Mouse (Mus musculus) heart, embryonic 11.5 days (tissue): ENCODE results near the gene Bcl2l10. TPM values are rescaled to one million over a fixed set of nuclear protein-coding genes. Genes with fewer than 3 reads are reported as not detected.

Experiments
- ATAC-seq: fragments of 200-750 bp; cut with Nextera tagmentation; replicated peaks from 2 replicates; pipeline ENCODE4 v1.8.0; 2017; ENCODE audit warnings: moderate library complexity; ENCODE audit not compliant: insufficient number of reproducible peaks, low FRiP score, low TSS enrichment
- H3K27ac ChIP-seq: fragments of 300-500 bp; sonication (generic); 2 replicates; pipeline ENCODE4 v1.5.1; 2014; ENCODE audit warnings: mild to moderate bottlenecking, low read depth, low read length
- H3K27me3 ChIP-seq: fragments of 300-500 bp; sonication (generic); 2 replicates; pipeline ENCODE4 v1.6.1; 2014; ENCODE audit warnings: mild to moderate bottlenecking, low read length, mixed read lengths; ENCODE audit not compliant: control insufficient read depth, insufficient read depth
- H3K36me3 ChIP-seq: fragments of 300-500 bp; sonication (generic); 2 replicates; pipeline ENCODE4 v1.6.1; 2014; ENCODE audit warnings: mild to moderate bottlenecking, low read length, moderate library complexity, mixed read lengths; ENCODE audit not compliant: control insufficient read depth, insufficient read depth
- H3K4me1 ChIP-seq: fragments of 300-500 bp; sonication (generic); 2 replicates; pipeline ENCODE4 v1.6.1; 2014; ENCODE audit warnings: low read length; ENCODE audit not compliant: control insufficient read depth, insufficient read depth
- H3K4me2 ChIP-seq: fragments of 300-500 bp; sonication (generic); 2 replicates; pipeline ENCODE4 v1.6.1; 2014; ENCODE audit warnings: mild to moderate bottlenecking, moderate library complexity
- H3K4me3 ChIP-seq: fragments of 300-500 bp; sonication (generic); 2 replicates; pipeline ENCODE4 v1.5.1; 2014; ENCODE audit warnings: low read depth, low read length
- H3K9ac ChIP-seq: fragments of 300-500 bp; sonication (generic); 2 replicates; pipeline ENCODE4 v1.6.1; 2014; ENCODE audit warnings: mild to moderate bottlenecking, low read depth, low read length, moderate library complexity
- H3K9me3 ChIP-seq: fragments of 300-500 bp; sonication (generic); replicated peaks from 2 replicates; pipeline ENCODE4 v1.6.1; 2016; ENCODE audit warnings: low read length; ENCODE audit not compliant: control insufficient read depth
- WGBS: fragments of 180-500 bp; shearing (Covaris S2); extraction: QIAGEN DNeasy Blood & Tissue Kit; methylation state at CpG from one replicate; pipeline ENCODE4 v1.1.7; 2014; ENCODE audit not compliant: insufficient replicate concordance; 5-methylcytosine and 5-hydroxymethylcytosine counted together
- polyA plus RNA-seq: library from polyadenylated mRNA; unstranded; fragments of >200 nt; fragmentation: Nextera tagmentation; extraction: Ambion mirVana; gene quantifications from 2 replicates; pipeline ENCODE4 v1.2.1, GENCODE M21; 2014

The Bcl2l10 gene
- not detected in 2 replicates for polyA plus RNA-seq

- no peak within 1 kb of the TSS for H3K27ac ChIP-seq
- no peak within 1 kb of the TSS for H3K4me2 ChIP-seq
- H3K36me3 ChIP-seq, result peaks cover 6% of the 10 kb centered on the region
- H3K4me1 ChIP-seq, result peaks cover 7% of the 10 kb centered on the region; the same call in 1 of the 2 replicates
- no peak within 1 kb of the TSS for H3K9ac ChIP-seq
- H3K27me3 ChIP-seq, result no peaks in the 10 kb centered on the region
- no peak for ATAC-seq
- 85% methylated on average over 5 of the region's 5 CpGs for WGBS
- H3K9me3 ChIP-seq, result no peaks in the 10 kb centered on the region
- no peak within 1 kb of the TSS for H3K4me3 ChIP-seq
Observed at GRCm38 (mm10) chr9:75347458-75347857, at the start of gene Bcl2l10. Gene Bcl2l10, plus strand, starts transcription at chr9:75347758.

- Histone ChIP-seq H3K27ac (no peak overlapping the region), H3K4me2 (no peak overlapping the region), H3K27me3 (no peaks in the 10 kb centered on the region), H3K9me3 (no peaks in the 10 kb centered on the region), H3K4me1 (no peaks in the 10 kb centered on the region), H3K4me3 (no peak overlapping the region), H3K9ac (no peak overlapping the region), H3K36me3 (no peaks in the 10 kb centered on the region)
- WGBS, result 72% methylated on average over 2 of the region's 2 CpGs
- no peak for ATAC-seq
Observed at GRCm38 (mm10) chr9:75299342-75299741, 48.2 kb upstream of the Bcl2l10 start.

DNA sequence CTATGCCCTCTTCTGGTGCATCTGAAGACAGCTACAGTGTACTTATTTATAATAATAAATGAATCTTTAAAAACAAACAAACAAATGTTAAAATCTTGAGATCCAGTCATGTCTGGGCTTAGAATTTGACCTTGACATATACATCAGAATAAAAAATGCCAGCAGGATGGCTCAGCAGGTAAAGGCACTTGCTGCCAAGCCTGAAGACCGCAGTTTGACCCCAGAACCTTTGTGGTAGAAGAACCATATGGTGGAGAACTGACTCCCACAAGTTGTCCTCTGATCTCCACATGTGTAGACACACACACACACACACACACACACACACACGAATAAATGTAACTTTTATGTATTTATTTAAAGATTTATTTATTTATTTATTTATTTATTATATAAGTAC lies 44.5 kb upstream of the Bcl2l10 start:
- 80% methylated on average over 2 of the region's 2 CpGs for WGBS
- Histone ChIP-seq H3K4me2 (no peak overlapping the region), H3K27me3 (no peaks in the 10 kb centered on the region)

DNA sequence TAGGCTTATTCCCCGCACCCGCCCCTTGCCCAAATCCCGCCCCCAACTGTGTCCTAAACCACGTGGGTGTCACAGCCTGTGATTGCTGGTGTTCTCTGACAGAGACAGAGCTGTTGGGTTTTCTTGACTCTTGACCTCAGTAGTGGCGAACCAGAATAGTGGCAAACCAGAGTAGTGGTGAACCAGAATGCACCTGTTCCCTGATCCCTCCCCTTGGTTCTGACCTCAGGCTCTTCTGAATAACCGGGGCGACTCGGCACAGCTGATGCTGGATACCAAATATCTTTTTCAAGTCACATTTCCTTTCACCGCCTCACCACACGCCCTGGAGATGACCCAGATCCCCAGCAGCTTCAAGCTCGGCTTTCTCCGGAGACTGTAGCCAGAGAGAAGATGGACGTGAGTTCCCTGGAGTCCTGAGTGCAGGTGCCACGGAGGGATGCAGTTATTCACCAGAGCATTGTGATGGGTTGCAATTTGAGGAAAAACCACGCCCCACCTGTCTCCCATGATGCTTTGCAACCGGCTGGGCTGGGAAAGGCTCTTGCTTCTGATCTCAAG lies 43.8 kb upstream of the Bcl2l10 start:
- Histone ChIP-seq H3K36me3 (no peaks in the 10 kb centered on the region), H3K4me1 (no peaks in the 10 kb centered on the region; the same call in 1 of the 2 replicates), H3K9ac (no peak overlapping the region), H3K4me3 (no peak overlapping the region), H3K4me2 (peak overlapping the region; percentile 52), H3K9me3 (no peaks in the 10 kb centered on the region), H3K27ac (no peak overlapping the region), H3K27me3 (no peaks in the 10 kb centered on the region)
- WGBS, result 27% methylated on average over 16 of the region's 16 CpGs
- no peak for ATAC-seq

More for the DNA sequence above, 44.5 kb upstream of the Bcl2l10 start:
- Histone ChIP-seq H3K9ac (no peak overlapping the region), H3K4me3 (no peak overlapping the region), H3K36me3 (no peaks in the 10 kb centered on the region), H3K9me3 (no peaks in the 10 kb centered on the region), H3K27ac (no peak overlapping the region), H3K4me1 (no peaks in the 10 kb centered on the region; the same call in 1 of the 2 replicates)
- ATAC-seq, result no peak

- Histone ChIP-seq H3K36me3 (no peaks in the 10 kb centered on the region), H3K27ac (no peak overlapping the region), H3K27me3 (no peaks in the 10 kb centered on the region), H3K9me3 (no peaks in the 10 kb centered on the region), H3K4me1 (no peaks in the 10 kb centered on the region; the same call in 1 of the 2 replicates), H3K9ac (no peak overlapping the region), H3K4me2 (peak overlapping the region; percentile 52), H3K4me3 (no peak overlapping the region)
- no peak for ATAC-seq
- WGBS, result 25% methylated on average over 7 of the region's 7 CpGs
Observed at GRCm38 (mm10) chr9:75304286-75304685, 43.3 kb upstream of the Bcl2l10 start.

DNA sequence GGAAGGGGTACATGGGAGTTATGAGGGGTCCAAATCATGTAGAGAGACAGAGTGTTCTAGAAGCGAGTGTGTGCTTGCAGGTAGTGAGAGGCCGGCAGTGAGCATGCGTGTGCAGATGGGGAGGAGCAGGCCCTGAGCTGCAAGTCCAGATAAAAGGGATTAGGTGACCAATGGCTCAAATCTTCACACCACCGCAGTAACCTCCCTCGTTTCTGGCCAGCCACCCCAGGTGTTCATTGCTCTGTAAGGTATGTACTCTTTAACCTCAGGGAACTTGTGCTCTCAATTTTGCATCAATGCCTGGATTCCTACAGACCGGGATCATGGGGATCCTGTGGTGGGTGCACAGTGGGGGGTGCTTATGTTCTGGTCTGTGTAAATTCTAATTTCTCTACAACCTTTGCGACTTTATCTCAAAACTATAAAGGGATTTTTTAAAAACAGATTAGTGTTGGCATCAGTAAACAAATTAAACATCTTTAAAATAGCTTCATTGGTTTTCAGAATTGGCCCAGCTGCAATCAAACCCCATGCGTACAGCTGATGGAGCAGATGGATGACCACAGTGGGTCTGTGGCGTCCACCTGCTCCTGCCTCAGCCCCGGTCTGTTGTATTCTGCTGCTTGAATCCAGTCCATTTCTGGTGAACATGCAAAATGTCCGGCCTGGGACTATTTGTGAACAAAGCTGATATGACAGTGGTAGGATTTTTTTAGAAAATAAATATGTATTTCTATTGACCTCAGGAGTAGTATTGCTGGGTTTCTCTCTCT lies 41.2 kb upstream of the Bcl2l10 start, which contains the start of gene Gnb5:
Gene Gnb5, plus strand, starts transcription at position 163 of the 773 bp plus-strand sequence.
- Histone ChIP-seq H3K4me2 (no peak within 1 kb of the TSS), H3K4me1 (no peaks in the 10 kb centered on the region; the same call in 1 of the 2 replicates), H3K4me3 (no peak within 1 kb of the TSS), H3K36me3 (no peaks in the 10 kb centered on the region), H3K27ac (no peak within 1 kb of the TSS), H3K9ac (no peak within 1 kb of the TSS), H3K9me3 (no peaks in the 10 kb centered on the region), H3K27me3 (no peaks in the 10 kb centered on the region)
- no peak for ATAC-seq
- 80% methylated on average over 11 of the region's 11 CpGs for WGBS

DNA sequence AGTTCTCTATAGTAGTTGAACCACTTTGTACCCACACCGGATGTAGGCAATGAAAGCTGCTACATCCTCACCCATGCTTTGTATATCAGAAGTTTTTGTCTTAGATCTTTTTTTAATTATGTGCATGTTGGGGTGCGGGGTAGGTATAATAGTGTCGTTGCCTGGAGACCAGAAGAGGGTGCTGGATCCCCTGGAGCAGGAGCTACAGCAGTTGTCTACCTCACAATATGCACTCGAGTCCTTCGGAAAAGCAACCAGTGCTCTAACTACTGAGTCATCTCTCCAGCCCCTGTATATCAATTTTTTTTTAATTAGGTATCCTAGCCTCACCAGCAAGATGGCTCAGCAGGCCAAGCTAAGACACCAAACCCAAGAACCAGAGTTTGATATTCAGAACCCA lies 40.5 kb upstream of the Bcl2l10 start:
- no peaks in the 10 kb centered on the region for H3K27me3 ChIP-seq
- ATAC-seq, result no peak
- no peak overlapping the region for H3K4me2 ChIP-seq
- H3K27ac ChIP-seq, result no peak overlapping the region
- no peak overlapping the region for H3K9ac ChIP-seq
- WGBS, result 82% methylated on average over 5 of the region's 5 CpGs
- H3K4me1 ChIP-seq, result no peaks in the 10 kb centered on the region; the same call in 1 of the 2 replicates
- H3K9me3 ChIP-seq, result no peaks in the 10 kb centered on the region
- H3K36me3 ChIP-seq, result no peaks in the 10 kb centered on the region
- H3K4me3 ChIP-seq, result no peak overlapping the region

GRCm38 (mm10) chr9:75308621-75309020 lies 38.9 kb upstream of the Bcl2l10 start:
- H3K4me2 ChIP-seq, result no peak overlapping the region
- no peak overlapping the region for H3K4me3 ChIP-seq
- H3K27ac ChIP-seq, result no peak overlapping the region
- H3K36me3 ChIP-seq, result no peaks in the 10 kb centered on the region
- no peak for ATAC-seq
- no peaks in the 10 kb centered on the region for H3K9me3 ChIP-seq
- H3K4me1 ChIP-seq, result no peaks in the 10 kb centered on the region; the same call in 1 of the 2 replicates
- H3K9ac ChIP-seq, result no peak overlapping the region
- H3K27me3 ChIP-seq, result no peaks in the 10 kb centered on the region
- 53% methylated on average over 5 of the region's 5 CpGs for WGBS
